Mouse (Mus musculus): ENCODE measurements around the gene Ntn4. TPM values are rescaled to one million over a fixed set of nuclear protein-coding genes. Genes with fewer than 3 reads are reported as not detected.

Gene Ntn4
- polyA plus RNA-seq, 2 experiments, result 1.4 to 3.6 TPM

- 78% methylated on average over 15 of the region's 15 CpGs for WGBS
- DNase-seq (ENCODE audit: low spot score) (no peak), ATAC-seq (ENCODE audit: low FRiP score, low read depth) (no peak)
- Histone ChIP-seq H3K4me3 (replicated peaks; ENCODE audit: low read length) (no peak overlapping the region), H3K27ac (replicated peaks; ENCODE audit: low read depth, low read length) (no peak overlapping the region), H3K4me2 (replicated peaks; ENCODE audit: low read depth, low read length, severe bottlenecking) (no peak overlapping the region), H3K4me1 (ENCODE audit: control insufficient read depth, insufficient read depth, low read length) (no peaks in the 10 kb centered on the region), H3K9me3 (ENCODE audit: control insufficient read depth, low read length) (no peaks in the 10 kb centered on the region), H3K9ac (ENCODE audit: low read depth, low read length, severe bottlenecking) (no peak overlapping the region), H3K36me3 (ENCODE audit: control insufficient read depth, insufficient read depth, low read length) (no peaks in the 10 kb centered on the region), H3K27me3 (ENCODE audit: control insufficient read depth, insufficient read depth, low read length) (no peaks in the 10 kb centered on the region)
- no peak for TF ChIP-seq POLR2A (IDR thresholded peaks at IDR 0.05; ENCODE audit: borderline replicate concordance, extremely low read depth, insufficient read depth, insufficient read length)
Measured at GRCm38 (mm10) chr10:93655428-93655827, 14.9 kb downstream of the Ntn4 start.

GRCm38 (mm10) chr10:93659792-93660191 is 19.3 kb downstream of the Ntn4 start:
- no peak overlapping the region for H3K27ac ChIP-seq (replicated peaks; ENCODE audit: low read depth, low read length)
- no peaks in the 10 kb centered on the region for H3K36me3 ChIP-seq (ENCODE audit: control insufficient read depth, insufficient read depth, low read length)
- DNase-seq (ENCODE audit: low spot score) (no peak), ATAC-seq (ENCODE audit: low FRiP score, low read depth) (no peak)
- no peak overlapping the region for H3K4me2 ChIP-seq (replicated peaks; ENCODE audit: low read depth, low read length, severe bottlenecking)
- WGBS, result 92% methylated on average over 1 of the region's 1 CpGs
- TF ChIP-seq POLR2A (IDR thresholded peaks at IDR 0.05; ENCODE audit: borderline replicate concordance, extremely low read depth, insufficient read depth, insufficient read length), result no peak
- no peak overlapping the region for H3K4me3 ChIP-seq (replicated peaks; ENCODE audit: low read length)
- no peaks in the 10 kb centered on the region for H3K9me3 ChIP-seq (ENCODE audit: control insufficient read depth, low read length)
- H3K27me3 ChIP-seq (ENCODE audit: control insufficient read depth, insufficient read depth, low read length), result no peaks in the 10 kb centered on the region
- no peaks in the 10 kb centered on the region for H3K4me1 ChIP-seq (ENCODE audit: control insufficient read depth, insufficient read depth, low read length)
- no peak overlapping the region for H3K9ac ChIP-seq (ENCODE audit: low read depth, low read length, severe bottlenecking)

GRCm38 (mm10) chr10:93661348-93661991 is 21.0 kb downstream of the Ntn4 start:
- ATAC-seq (ENCODE audit: low FRiP score, low read depth), result no peak
- no peak for TF ChIP-seq POLR2A (IDR thresholded peaks at IDR 0.05; ENCODE audit: borderline replicate concordance, extremely low read depth, insufficient read depth, insufficient read length)
- no peaks in the 10 kb centered on the region for H3K9me3 ChIP-seq (ENCODE audit: control insufficient read depth, low read length)
- H3K9ac ChIP-seq (ENCODE audit: low read depth, low read length, severe bottlenecking), result no peak overlapping the region
- no peaks in the 10 kb centered on the region for H3K27me3 ChIP-seq (ENCODE audit: control insufficient read depth, insufficient read depth, low read length)
- DNase-seq (ENCODE audit: low spot score), result no peak
- WGBS, result 75% methylated on average over 6 of the region's 6 CpGs
- H3K4me3 ChIP-seq (replicated peaks; ENCODE audit: low read length), result no peak overlapping the region
- H3K27ac ChIP-seq (replicated peaks; ENCODE audit: low read depth, low read length), result no peak overlapping the region
- no peak overlapping the region for H3K4me2 ChIP-seq (replicated peaks; ENCODE audit: low read depth, low read length, severe bottlenecking)
- 0 out of 2 replicates have a peak, but pooled peaks cover 4% of the 10 kb centered on the region for H3K4me1 ChIP-seq (ENCODE audit: control insufficient read depth, insufficient read depth, low read length)
- no peaks in the 10 kb centered on the region for H3K36me3 ChIP-seq (ENCODE audit: control insufficient read depth, insufficient read depth, low read length)

- Histone ChIP-seq H3K27me3 (ENCODE audit: control insufficient read depth, insufficient read depth, low read length) (no peaks in the 10 kb centered on the region), H3K4me3 (replicated peaks; ENCODE audit: low read length) (no peak overlapping the region), H3K36me3 (ENCODE audit: control insufficient read depth, insufficient read depth, low read length) (no peaks in the 10 kb centered on the region), H3K27ac (replicated peaks; ENCODE audit: low read depth, low read length) (no peak overlapping the region), H3K9me3 (ENCODE audit: control insufficient read depth, low read length) (no peaks in the 10 kb centered on the region), H3K9ac (ENCODE audit: low read depth, low read length, severe bottlenecking) (no peak overlapping the region), H3K4me1 (ENCODE audit: control insufficient read depth, insufficient read depth, low read length) (0 out of 2 replicates have a peak, but pooled peaks cover 5% of the 10 kb centered on the region), H3K4me2 (replicated peaks; ENCODE audit: low read depth, low read length, severe bottlenecking) (no peak overlapping the region)
- ATAC-seq (ENCODE audit: low FRiP score, low read depth) (no peak), DNase-seq (ENCODE audit: low spot score) (no peak)
- no peak for TF ChIP-seq POLR2A (IDR thresholded peaks at IDR 0.05; ENCODE audit: borderline replicate concordance, extremely low read depth, insufficient read depth, insufficient read length)
- 63% methylated on average over 5 of the region's 5 CpGs for WGBS
Measured at GRCm38 (mm10) chr10:93662018-93662417, 21.5 kb downstream of the Ntn4 start.

- Histone ChIP-seq H3K4me2 (replicated peaks; ENCODE audit: low read depth, low read length, severe bottlenecking) (no peak overlapping the region), H3K9ac (ENCODE audit: low read depth, low read length, severe bottlenecking) (no peak overlapping the region), H3K27me3 (ENCODE audit: control insufficient read depth, insufficient read depth, low read length) (no peaks in the 10 kb centered on the region), H3K27ac (replicated peaks; ENCODE audit: low read depth, low read length) (no peak overlapping the region), H3K9me3 (ENCODE audit: control insufficient read depth, low read length) (no peaks in the 10 kb centered on the region), H3K4me3 (replicated peaks; ENCODE audit: low read length) (no peak overlapping the region), H3K36me3 (ENCODE audit: control insufficient read depth, insufficient read depth, low read length) (no peaks in the 10 kb centered on the region), H3K4me1 (ENCODE audit: control insufficient read depth, insufficient read depth, low read length) (0 out of 2 replicates have a peak, but pooled peaks cover 5% of the 10 kb centered on the region)
- DNase-seq (ENCODE audit: low spot score) (no peak), ATAC-seq (ENCODE audit: low FRiP score, low read depth) (no peak)
- WGBS, result 40% methylated on average over 2 of the region's 2 CpGs
- TF ChIP-seq POLR2A (IDR thresholded peaks at IDR 0.05; ENCODE audit: borderline replicate concordance, extremely low read depth, insufficient read depth, insufficient read length), result no peak
Measured at GRCm38 (mm10) chr10:93666222-93666621, 25.7 kb downstream of the Ntn4 start.

Measured in limb, embryonic 14.5 days (tissue).